In genomic region chr13:83604785-83605184, GRCm38 (mm10) we compare ENCODE assay signal across 8 mouse cellular contexts.
DNase-seq lines count a peak whose midpoint lies in the region; ATAC-seq and TF ChIP-seq lines count a peak whose summit lies in the region.

No protein-coding gene starts in this region.

- DNase-seq in kidney, postnatal 0 days (ENCODE audit: low spot score), result peak; percentile 8
- no peak for DNase-seq in kidney, adult 9 months
- DNase-seq in right cerebral cortex, postnatal 4 days, result no peak
- DNase-seq in adrenal gland, adult 18-20 months (ENCODE audit: low spot score in 2 of 2), result no peak
- DNase-seq in cerebellum, postnatal 4 days (ENCODE audit: low spot score in 2 of 2), result no peak

- 59% methylated on average over 4 of the region's 4 CpGs for WGBS in kidney, postnatal 0 days
- 16% methylated on average over 4 of the region's 4 CpGs for WGBS in hindbrain, embryonic 15.5 days
- WGBS in neural tube, embryonic 14.5 days, result 12% methylated on average over 4 of the region's 4 CpGs

- H3K9me3 ChIP-seq in kidney, postnatal 0 days (replicated peaks; ENCODE audit: low read length), result no peaks in the 10 kb centered on the region
- H3K9me3 ChIP-seq in hindbrain, embryonic 15.5 days, result no peaks in the 10 kb centered on the region
- H3K9me3 ChIP-seq in neural tube, embryonic 14.5 days (ENCODE audit: control insufficient read depth, low read length), result no peaks in the 10 kb centered on the region

- ATAC-seq in kidney, postnatal 0 days (replicated peaks; ENCODE audit: low FRiP score, low read depth), result no peak
- ATAC-seq in hindbrain, embryonic 15.5 days (ENCODE audit: low FRiP score, low read depth), result peak; percentile 54; the same call in 1 of the 2 replicates
- peak; percentile 47; the same call in 1 of the 2 replicates for ATAC-seq in neural tube, embryonic 14.5 days (ENCODE audit: low read depth)

- TF ChIP-seq CTCF in kidney, postnatal 0 days (IDR thresholded peaks at IDR 0.05; ENCODE audit: low read depth), result no peak
- TF ChIP-seq CTCF in cortical plate, adult 2 months (IDR thresholded peaks at IDR 0.05; ENCODE audit: extremely low read depth, insufficient read depth, low read length), result no peak

- no peaks in the 10 kb centered on the region for H3K4me1 ChIP-seq in kidney, postnatal 0 days (replicated peaks; ENCODE audit: insufficient read depth, low read length)
- H3K4me1 ChIP-seq in cortical plate, adult 2 months (ENCODE audit: control insufficient read depth, insufficient read depth, low read length), result peaks cover 14% of the 10 kb centered on the region
- peaks cover 17% of the 10 kb centered on the region for H3K4me1 ChIP-seq in hindbrain, embryonic 15.5 days (replicated peaks)
- H3K4me1 ChIP-seq in neural tube, embryonic 14.5 days (ENCODE audit: control insufficient read depth, insufficient read depth, low read length), result 0 out of 2 replicates have a peak, but pooled peaks cover 3% of the 10 kb centered on the region

- H3K4me3 ChIP-seq in kidney, postnatal 0 days (replicated peaks; ENCODE audit: low read depth, low read length), result no peak overlapping the region
- H3K4me3 ChIP-seq in cortical plate, adult 2 months (ENCODE audit: insufficient read depth, low read length), result no peak overlapping the region
- H3K4me3 ChIP-seq in hindbrain, embryonic 15.5 days, result no peak overlapping the region
- no peak overlapping the region for H3K4me3 ChIP-seq in neural tube, embryonic 14.5 days (ENCODE audit: low read depth, low read length)

- H3K27ac ChIP-seq in kidney, postnatal 0 days, result no peak overlapping the region
- peak overlapping the region; percentile 35; the same call in 1 of the 2 replicates for H3K27ac ChIP-seq in cortical plate, adult 2 months (ENCODE audit: insufficient read depth, low read length)
- 0 out of 2 replicates have a peak overlapping the region, but pooled peaks have one; percentile 11 for H3K27ac ChIP-seq in hindbrain, embryonic 15.5 days (replicated peaks)
- no peak overlapping the region for H3K27ac ChIP-seq in neural tube, embryonic 14.5 days (ENCODE audit: low read depth, low read length)

- no peak overlapping the region for H3K4me2 ChIP-seq in kidney, postnatal 0 days (ENCODE audit: low read length)
- H3K4me2 ChIP-seq in hindbrain, embryonic 15.5 days, result no peak overlapping the region
- H3K4me2 ChIP-seq in neural tube, embryonic 14.5 days (ENCODE audit: low read depth, low read length), result no peak overlapping the region

- no peaks in the 10 kb centered on the region for H3K36me3 ChIP-seq in kidney, postnatal 0 days (ENCODE audit: insufficient read depth, low read length)
- H3K36me3 ChIP-seq in hindbrain, embryonic 15.5 days, result no peaks in the 10 kb centered on the region
- H3K36me3 ChIP-seq in neural tube, embryonic 14.5 days (ENCODE audit: control insufficient read depth, insufficient read depth, low read length), result no peaks in the 10 kb centered on the region

- no peak for TF ChIP-seq POLR2A in cortical plate, adult 2 months (IDR thresholded peaks at IDR 0.05; ENCODE audit: extremely low read depth, insufficient read depth, low read length)

- H3K27me3 ChIP-seq in kidney, postnatal 0 days (ENCODE audit: insufficient read depth, low read length), result no peaks in the 10 kb centered on the region
- H3K27me3 ChIP-seq in hindbrain, embryonic 15.5 days, result no peaks in the 10 kb centered on the region
- H3K27me3 ChIP-seq in neural tube, embryonic 14.5 days (ENCODE audit: control insufficient read depth, insufficient read depth, low read length), result no peaks in the 10 kb centered on the region

- H3K9ac ChIP-seq in kidney, postnatal 0 days (ENCODE audit: low read depth, low read length), result no peak overlapping the region
- no peak overlapping the region for H3K9ac ChIP-seq in hindbrain, embryonic 15.5 days
- H3K9ac ChIP-seq in neural tube, embryonic 14.5 days (replicated peaks; ENCODE audit: low read depth, low read length), result no peak overlapping the region

Comparison
In these comparisons a context has a peak if more than half of its experiments do, and no peak if none do; other contexts are left out.
1. H3K27ac ChIP-seq: peak in cortical plate, adult 2 months (single experiment) and hindbrain, embryonic 15.5 days (single experiment); none in kidney, postnatal 0 days (single experiment) and neural tube, embryonic 14.5 days (single experiment).